Mouse (Mus musculus): ENCODE data around the gene Crot. TPM values are rescaled to one million over a fixed set of nuclear protein-coding genes. Genes with fewer than 3 reads are reported as not detected.

Crot gene
- total RNA-seq, 2 experiments from 2014 or later, result 23.5 to 25.0 TPM

Other genes with a start within 250 kb of the Crot start
- 1 to 10 TPM; 1.6 to 2.9 TPM for gene Abcb1b, start 199.2 kb downstream of the Crot start, total RNA-seq (2021)
- gene Abcb4, start 103.6 kb downstream of the Crot start, total RNA-seq (2021), result 1 to 10 TPM; 3.7 to 4.6 TPM
- 10 to 100 TPM; 11.5 to 13.0 TPM for gene Tmem243, start 103.3 kb upstream of the Crot start, total RNA-seq (2021)
- gene Dmtf1, start 164.5 kb upstream of the Crot start, total RNA-seq (2021), result 10 to 100 TPM; 51.0 to 56.4 TPM

Measured in left cerebral cortex, adult 18-20 months (tissue).